Mouse (Mus musculus) liver, embryonic 15.5 days (tissue): ENCODE measurements at regions not wholly inside any gene's neighbourhood (a gene's known extent, or its start where the extent isn't known, plus 50 kb on each side); places are given as distances from the start of the nearest gene placed in this dataset.

ENCODE experiments used
- ATAC-seq: fragments of 200-750 bp; cut with Nextera tagmentation; 2 replicates; pipeline ENCODE4 v1.8.0; 2017; ENCODE audit warnings: moderate number of reproducible peaks, mild to moderate bottlenecking, moderate library complexity; ENCODE audit not compliant: insufficient read depth
- H3K27ac ChIP-seq: fragments of 300-500 bp; sonication (generic); replicated peaks from 2 replicates; pipeline ENCODE4 v1.5.1; 2015; ENCODE audit warnings: mild to moderate bottlenecking, inconsistent platforms
- H3K27me3 ChIP-seq: fragments of 300-500 bp; sonication (generic); 2 replicates; pipeline ENCODE4 v1.6.1; 2015; ENCODE audit warnings: mild to moderate bottlenecking, inconsistent platforms
- H3K36me3 ChIP-seq: fragments of 300-500 bp; sonication (generic); replicated peaks from 2 replicates; pipeline ENCODE4 v1.6.1; 2015; ENCODE audit warnings: moderate library complexity, mild to moderate bottlenecking, inconsistent platforms
- H3K4me1 ChIP-seq: fragments of 300-500 bp; sonication (generic); replicated peaks from 2 replicates; pipeline ENCODE4 v1.6.1; 2015; ENCODE audit warnings: inconsistent platforms
- H3K4me2 ChIP-seq: fragments of 300-500 bp; sonication (generic); 2 replicates; pipeline ENCODE4 v1.6.1; 2015; ENCODE audit warnings: moderate library complexity, mild to moderate bottlenecking, inconsistent platforms
- H3K4me3 ChIP-seq: fragments of 300-500 bp; sonication (generic); replicated peaks from 2 replicates; pipeline ENCODE4 v1.5.1; 2015; ENCODE audit warnings: mild to moderate bottlenecking, inconsistent platforms
- H3K9ac ChIP-seq: fragments of 300-500 bp; sonication (generic); 2 replicates; pipeline ENCODE4 v1.6.1; 2015; ENCODE audit warnings: moderate library complexity, mild to moderate bottlenecking, inconsistent platforms
- H3K9me3 ChIP-seq: fragments of 300-500 bp; sonication (generic); replicated peaks from 2 replicates; pipeline ENCODE4 v1.6.1; 2016; ENCODE audit warnings: inconsistent platforms
- WGBS: fragments of 180-500 bp; shearing (Covaris S2); methylation state at CpG from one replicate; pipeline ENCODE4 v1.1.7; 2015; ENCODE audit warnings: mixed read lengths; ENCODE audit not compliant: insufficient replicate concordance; 5-methylcytosine and 5-hydroxymethylcytosine counted together

- 79% methylated on average over 2 of the region's 2 CpGs for WGBS
- H3K4me2 ChIP-seq, result no peak overlapping the region
- no peaks in the 10 kb centered on the region for H3K27me3 ChIP-seq
- no peak overlapping the region for H3K27ac ChIP-seq
- H3K4me1 ChIP-seq, result no peaks in the 10 kb centered on the region
- H3K4me3 ChIP-seq, result no peak overlapping the region
- no peaks in the 10 kb centered on the region for H3K9me3 ChIP-seq
- H3K36me3 ChIP-seq, result no peaks in the 10 kb centered on the region
- no peak overlapping the region for H3K9ac ChIP-seq
- no peak for ATAC-seq
Measured at GRCm38 (mm10) chr2:160020876-160021275, 313.1 kb downstream of the Gm826 start.

GRCm38 (mm10) chr2:160017020-160017812, 316.7 kb downstream of the Gm826 start:
- 72% methylated on average over 5 of the region's 5 CpGs for WGBS
- no peaks in the 10 kb centered on the region for H3K27me3 ChIP-seq
- no peaks in the 10 kb centered on the region for H3K4me1 ChIP-seq
- H3K4me2 ChIP-seq, result no peak overlapping the region
- H3K4me3 ChIP-seq, result no peak overlapping the region
- H3K27ac ChIP-seq, result no peak overlapping the region
- H3K36me3 ChIP-seq, result no peaks in the 10 kb centered on the region
- no peak overlapping the region for H3K9ac ChIP-seq
- no peak for ATAC-seq
- H3K9me3 ChIP-seq, result no peaks in the 10 kb centered on the region

GRCm38 (mm10) chr2:160011421-160011820, 322.5 kb downstream of the Gm826 start:
- no peaks in the 10 kb centered on the region for H3K36me3 ChIP-seq
- H3K4me2 ChIP-seq, result no peak overlapping the region
- no peak for ATAC-seq
- no peaks in the 10 kb centered on the region for H3K9me3 ChIP-seq
- H3K4me1 ChIP-seq, result no peaks in the 10 kb centered on the region
- H3K27ac ChIP-seq, result no peak overlapping the region
- 54% methylated on average over 6 of the region's 6 CpGs for WGBS
- H3K9ac ChIP-seq, result no peak overlapping the region
- no peak overlapping the region for H3K4me3 ChIP-seq
- no peaks in the 10 kb centered on the region for H3K27me3 ChIP-seq

GRCm38 (mm10) chr2:160002695-160003094, 331.3 kb downstream of the Gm826 start:
- Histone ChIP-seq H3K4me2 (no peak overlapping the region), H3K36me3 (no peaks in the 10 kb centered on the region), H3K4me1 (no peaks in the 10 kb centered on the region), H3K27ac (no peak overlapping the region), H3K4me3 (no peak overlapping the region), H3K27me3 (no peaks in the 10 kb centered on the region), H3K9ac (no peak overlapping the region), H3K9me3 (no peaks in the 10 kb centered on the region)
- ATAC-seq, result no peak
- WGBS, result 53% methylated on average over 3 of the region's 3 CpGs

- H3K36me3 ChIP-seq, result no peaks in the 10 kb centered on the region
- no peak for ATAC-seq
- 54% methylated on average over 4 of the region's 4 CpGs for WGBS
- no peak overlapping the region for H3K4me2 ChIP-seq
- H3K27ac ChIP-seq, result no peak overlapping the region
- no peak overlapping the region for H3K4me3 ChIP-seq
- H3K4me1 ChIP-seq, result no peaks in the 10 kb centered on the region
- no peak overlapping the region for H3K9ac ChIP-seq
- H3K27me3 ChIP-seq, result no peaks in the 10 kb centered on the region
- H3K9me3 ChIP-seq, result no peaks in the 10 kb centered on the region
Measured at GRCm38 (mm10) chr2:160000449-160000848, 333.5 kb downstream of the Gm826 start.

- ATAC-seq, result no peak
- Histone ChIP-seq H3K9me3 (no peaks in the 10 kb centered on the region), H3K27ac (no peak overlapping the region), H3K9ac (no peak overlapping the region), H3K4me2 (no peak overlapping the region), H3K27me3 (no peaks in the 10 kb centered on the region), H3K4me1 (no peaks in the 10 kb centered on the region), H3K36me3 (no peaks in the 10 kb centered on the region), H3K4me3 (no peak overlapping the region)
- 64% methylated on average over 9 of the region's 9 CpGs for WGBS
Measured at GRCm38 (mm10) chr2:159997395-159997794, 336.6 kb downstream of the Gm826 start.

- Histone ChIP-seq H3K9me3 (no peaks in the 10 kb centered on the region), H3K4me2 (no peak overlapping the region), H3K27ac (no peak overlapping the region), H3K9ac (no peak overlapping the region), H3K4me3 (no peak overlapping the region), H3K4me1 (no peaks in the 10 kb centered on the region), H3K36me3 (no peaks in the 10 kb centered on the region), H3K27me3 (no peaks in the 10 kb centered on the region)
- no peak for ATAC-seq
- WGBS, result 61% methylated on average over 3 of the region's 3 CpGs
Measured at GRCm38 (mm10) chr2:159994490-159994889, 339.5 kb downstream of the Gm826 start.

- no peaks in the 10 kb centered on the region for H3K9me3 ChIP-seq
- no peaks in the 10 kb centered on the region for H3K36me3 ChIP-seq
- ATAC-seq, result no peak
- no peak overlapping the region for H3K27ac ChIP-seq
- H3K4me3 ChIP-seq, result no peak overlapping the region
- no peaks in the 10 kb centered on the region for H3K27me3 ChIP-seq
- H3K4me2 ChIP-seq, result no peak overlapping the region
- WGBS, result 65% methylated on average over 7 of the region's 7 CpGs
- H3K4me1 ChIP-seq, result no peaks in the 10 kb centered on the region
- no peak overlapping the region for H3K9ac ChIP-seq
Measured at GRCm38 (mm10) chr2:159986719-159987118, 347.2 kb downstream of the Gm826 start.

GRCm38 (mm10) chr2:159981694-159982093, 352.3 kb downstream of the Gm826 start:
- H3K4me2 ChIP-seq, result no peak overlapping the region
- no peaks in the 10 kb centered on the region for H3K9me3 ChIP-seq
- H3K27ac ChIP-seq, result no peak overlapping the region
- H3K27me3 ChIP-seq, result no peaks in the 10 kb centered on the region
- no peaks in the 10 kb centered on the region for H3K4me1 ChIP-seq
- H3K36me3 ChIP-seq, result no peaks in the 10 kb centered on the region
- H3K4me3 ChIP-seq, result no peak overlapping the region
- no peak for ATAC-seq
- 67% methylated on average over 3 of the region's 3 CpGs for WGBS
- no peak overlapping the region for H3K9ac ChIP-seq

- H3K36me3 ChIP-seq, result no peaks in the 10 kb centered on the region
- 51% methylated on average over 1 of the region's 1 CpGs for WGBS
- no peaks in the 10 kb centered on the region for H3K4me1 ChIP-seq
- no peak for ATAC-seq
- H3K4me3 ChIP-seq, result no peak overlapping the region
- no peak overlapping the region for H3K9ac ChIP-seq
- H3K27me3 ChIP-seq, result no peaks in the 10 kb centered on the region
- H3K27ac ChIP-seq, result no peak overlapping the region
- H3K9me3 ChIP-seq, result no peaks in the 10 kb centered on the region
- H3K4me2 ChIP-seq, result no peak overlapping the region
Measured at GRCm38 (mm10) chr2:159950369-159950768, 383.6 kb downstream of the Gm826 start.

GRCm38 (mm10) chr2:159949046-159949445, 384.9 kb downstream of the Gm826 start:
- Histone ChIP-seq H3K9ac (no peak overlapping the region), H3K27ac (no peak overlapping the region), H3K27me3 (no peaks in the 10 kb centered on the region), H3K36me3 (no peaks in the 10 kb centered on the region), H3K4me3 (no peak overlapping the region), H3K9me3 (no peaks in the 10 kb centered on the region), H3K4me1 (no peaks in the 10 kb centered on the region), H3K4me2 (no peak overlapping the region)
- ATAC-seq, result no peak
- WGBS, result 50% methylated on average over 4 of the region's 4 CpGs

- no peak overlapping the region for H3K27ac ChIP-seq
- 57% methylated on average over 2 of the region's 2 CpGs for WGBS
- no peaks in the 10 kb centered on the region for H3K4me1 ChIP-seq
- no peak overlapping the region for H3K4me3 ChIP-seq
- H3K9me3 ChIP-seq, result no peaks in the 10 kb centered on the region
- no peaks in the 10 kb centered on the region for H3K36me3 ChIP-seq
- no peaks in the 10 kb centered on the region for H3K27me3 ChIP-seq
- ATAC-seq, result no peak
- H3K4me2 ChIP-seq, result no peak overlapping the region
- no peak overlapping the region for H3K9ac ChIP-seq
Measured at GRCm38 (mm10) chr2:159930744-159931143, 403.2 kb downstream of the Gm826 start.
